In the genomic region with DNA sequence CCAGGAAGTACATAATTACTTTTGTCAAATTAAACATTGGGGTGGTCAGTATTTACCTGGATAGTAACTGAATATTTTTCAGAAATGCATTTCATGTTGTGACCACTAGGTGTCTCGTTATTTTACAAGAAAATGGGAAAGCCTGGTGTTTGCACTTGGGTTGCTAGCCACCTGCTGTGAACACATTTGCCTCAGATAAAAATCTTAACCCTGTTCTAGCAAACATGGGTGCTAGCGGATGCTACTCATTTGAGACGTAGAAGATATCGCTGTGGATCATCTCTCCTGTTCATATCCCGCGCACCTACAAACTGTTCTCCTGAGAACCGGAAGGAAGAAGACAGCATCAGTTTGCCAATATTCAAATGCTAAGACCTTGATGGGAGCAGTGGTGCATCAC, we compare ENCODE assay signal across 9 mouse cellular contexts. TPM values are rescaled to one million over a fixed set of nuclear protein-coding genes. Genes with fewer than 3 reads are reported as not detected.
DNase-seq lines count a peak whose midpoint lies in the region; ATAC-seq lines count a peak whose summit lies in the region.
"Had no signal": no experiment of that assay in that cellular context is flagged by ENCODE, and none has a peak within 500 bp of the region (broad histone marks: within the 10 kb centered on the region; RNA-seq: fewer than 3 reads in every experiment).

No protein-coding gene starts in this region.

- 48% methylated on average over 7 of the region's 7 CpGs for WGBS in forebrain, embryonic 14.5 days
- 45% methylated on average over 7 of the region's 7 CpGs for WGBS in forebrain, embryonic 15.5 days

- no peak overlapping the region for H3K4me3 ChIP-seq in forebrain, embryonic 14.5 days (ENCODE audit: low read depth, low read length)
- H3K4me3 ChIP-seq in forebrain, embryonic 15.5 days, result no peak overlapping the region
- H3K4me3 ChIP-seq: heart, embryonic 13.5 days had no signal

- H3K9ac ChIP-seq in forebrain, embryonic 14.5 days (ENCODE audit: low read length), result no peak overlapping the region
- no peak overlapping the region for H3K9ac ChIP-seq in forebrain, embryonic 15.5 days (replicated peaks)
- H3K9ac ChIP-seq: heart, embryonic 13.5 days had no signal

- no peak for ATAC-seq in forebrain, embryonic 14.5 days
- ATAC-seq in forebrain, embryonic 15.5 days (replicated peaks), result no peak

- no peaks in the 10 kb centered on the region for H3K9me3 ChIP-seq in forebrain, embryonic 14.5 days (replicated peaks; ENCODE audit: control insufficient read depth, low read length)
- H3K9me3 ChIP-seq in forebrain, embryonic 15.5 days, result no peaks in the 10 kb centered on the region
- H3K9me3 ChIP-seq: heart, embryonic 13.5 days had no signal

- H3K27ac ChIP-seq in forebrain, embryonic 14.5 days (ENCODE audit: low read depth, low read length), result no peak overlapping the region
- H3K27ac ChIP-seq in forebrain, embryonic 15.5 days (replicated peaks), result no peak overlapping the region
- H3K27ac ChIP-seq: heart, embryonic 13.5 days had no signal

- H3K4me2 ChIP-seq in forebrain, embryonic 14.5 days (ENCODE audit: low read length), result no peak overlapping the region
- no peak overlapping the region for H3K4me2 ChIP-seq in forebrain, embryonic 15.5 days (replicated peaks)
- H3K4me2 ChIP-seq: heart, embryonic 13.5 days had no signal

- no peaks in the 10 kb centered on the region for H3K36me3 ChIP-seq in forebrain, embryonic 14.5 days (ENCODE audit: control insufficient read depth, insufficient read depth, low read length)
- H3K36me3 ChIP-seq in forebrain, embryonic 15.5 days, result no peaks in the 10 kb centered on the region
- H3K36me3 ChIP-seq: heart, embryonic 13.5 days had no signal

- intact Hi-C loops in left cerebral cortex, postnatal 36 days (cut with DNase I), result loop anchor here (5.0 to 10.0 kb wide), 4 partner anchors 85 to 435 kb away; a partner anchor contains a TSS

- H3K4me1 ChIP-seq in forebrain, embryonic 14.5 days (ENCODE audit: control insufficient read depth, insufficient read depth, low read length), result peaks cover 1% of the 10 kb centered on the region; the same call in 1 of the 2 replicates
- peaks cover 5% of the 10 kb centered on the region; the same call in 1 of the 2 replicates for H3K4me1 ChIP-seq in forebrain, embryonic 15.5 days

- peak; percentile 84 for DNase-seq in forebrain, embryonic 14.5 days (ENCODE audit: low spot score)
- peak; percentile 38 for DNase-seq in lung, postnatal 25 days (ENCODE audit: low spot score)
- no peak for DNase-seq in lung, postnatal 4 days
- peak; percentile 25 for DNase-seq in embryo, embryonic 9.5 days (ENCODE audit: extremely low spot score)
- peak; percentile 82 for DNase-seq in retina, postnatal 1 day
- DNase-seq in right cerebral cortex, postnatal 14 days, result no peak
- DNase-seq in left cerebral cortex, postnatal 36 days (ENCODE audit: low spot score in 2 of 2), result no peak

- H3K27me3 ChIP-seq in forebrain, embryonic 14.5 days (replicated peaks; ENCODE audit: control insufficient read depth, insufficient read depth, low read length), result no peaks in the 10 kb centered on the region
- H3K27me3 ChIP-seq in forebrain, embryonic 15.5 days, result no peaks in the 10 kb centered on the region
- H3K27me3 ChIP-seq: heart, embryonic 13.5 days had no signal

RNA-seq across cellular contexts. Expression of a gene that starts 31.5 kb away (rescaled TPM):
- 7.5 and 8.1 TPM in 2 replicates for polyA plus RNA-seq in forebrain, embryonic 14.5 days (2014; fragmentation: Nextera tagmentation; extraction: Ambion mirVana)
- polyA plus RNA-seq in forebrain, embryonic 15.5 days (2015; fragmentation: Nextera tagmentation; extraction: Ambion mirVana), result 9.4 and 9.6 TPM in 2 replicates
- 10 to 100 TPM; 58.2 to 62.8 TPM for total RNA-seq in left cerebral cortex, postnatal 36 days (2021)

RNA-seq across cellular contexts. Expression of a gene that starts 42.1 kb away (rescaled TPM):
- polyA plus RNA-seq in forebrain, embryonic 14.5 days (2014; fragmentation: Nextera tagmentation; extraction: Ambion mirVana), result 410 and 427 TPM in 2 replicates
- polyA plus RNA-seq in forebrain, embryonic 15.5 days (2015; fragmentation: Nextera tagmentation; extraction: Ambion mirVana), result 349 and 383 TPM in 2 replicates
- 100 to 1,000 TPM; 216 to 234 TPM for total RNA-seq in left cerebral cortex, postnatal 36 days (2021)

Comparison
In these comparisons a context has a peak if more than half of its experiments do, and no peak if none do; other contexts are left out.
1. DNase-seq: peak in forebrain, embryonic 14.5 days (single experiment), lung, postnatal 25 days (single experiment), embryo, embryonic 9.5 days (single experiment) and retina, postnatal 1 day (single experiment); none in lung, postnatal 4 days (0 of 2), right cerebral cortex, postnatal 14 days (single experiment) and left cerebral cortex, postnatal 36 days (0 of 2).